Mouse (Mus musculus) liver, embryonic 11.5 days (tissue): ENCODE measurements around the gene Supt20. TPM values are rescaled to one million over a fixed set of nuclear protein-coding genes. Genes with fewer than 3 reads are reported as not detected.

Experiments used
- ATAC-seq: fragments of 200-750 bp; cut with Nextera tagmentation; replicated peaks from 2 replicates; pipeline ENCODE4 v1.8.0; 2017; ENCODE audit warnings: moderate number of reproducible peaks, mild to moderate bottlenecking, moderate TSS enrichment, moderate library complexity; ENCODE audit not compliant: low FRiP score
- DNase-seq: peaks from one replicate; pipeline ENCODE4 v3.0.0-alpha.2; 2017; ENCODE audit warnings: low spot score
- H3K27ac ChIP-seq: fragments of 300-500 bp; sonication (generic); 2 replicates; pipeline ENCODE4 v1.5.1; 2014; ENCODE audit warnings: mild to moderate bottlenecking, low read depth, low read length, control low read depth
- H3K27me3 ChIP-seq: fragments of 300-500 bp; sonication (generic); replicated peaks from 2 replicates; pipeline ENCODE4 v1.6.1; 2014; ENCODE audit warnings: low read length, mixed read lengths; ENCODE audit not compliant: control insufficient read depth, insufficient read depth
- H3K36me3 ChIP-seq: fragments of 300-500 bp; sonication (generic); 2 replicates; pipeline ENCODE4 v1.6.1; 2014; ENCODE audit warnings: mild to moderate bottlenecking, low read length, moderate library complexity, mixed read lengths; ENCODE audit not compliant: control insufficient read depth, insufficient read depth
- H3K4me1 ChIP-seq: fragments of 300-500 bp; sonication (generic); replicated peaks from 2 replicates; pipeline ENCODE4 v1.6.1; 2014; ENCODE audit warnings: low read length, mixed read lengths; ENCODE audit not compliant: control insufficient read depth, insufficient read depth
- H3K4me2 ChIP-seq: fragments of 300-500 bp; sonication (generic); 2 replicates; pipeline ENCODE4 v1.6.1; 2014; ENCODE audit warnings: mild to moderate bottlenecking, control low read depth, moderate library complexity
- H3K4me3 ChIP-seq: fragments of 300-500 bp; sonication (generic); 2 replicates; pipeline ENCODE4 v1.5.1; 2014; ENCODE audit warnings: low read depth, low read length, control low read depth
- H3K9ac ChIP-seq: fragments of 300-500 bp; sonication (generic); 2 replicates; pipeline ENCODE4 v1.6.1; 2014; ENCODE audit warnings: low read depth, low read length, control low read depth
- H3K9me3 ChIP-seq: fragments of 300-500 bp; sonication (generic); 2 replicates; pipeline ENCODE4 v1.6.1; 2016; ENCODE audit warnings: low read length, inconsistent platforms, mixed read lengths; ENCODE audit not compliant: control insufficient read depth
- WGBS: fragments of 180-500 bp; shearing (Covaris S2); extraction: QIAGEN DNeasy Blood & Tissue Kit; methylation state at CpG from one replicate; pipeline ENCODE4 v1.1.7; 2014; 5-methylcytosine and 5-hydroxymethylcytosine counted together
- polyA plus RNA-seq: library from polyadenylated mRNA; unstranded; fragments of >200 nt; fragmentation: Nextera tagmentation; extraction: Ambion mirVana; gene quantifications from 2 replicates; pipeline ENCODE4 v1.2.1, GENCODE M21; 2014

The Supt20 gene
- polyA plus RNA-seq, 1 experiment from 2014 or later, result 84.6 TPM

DNA sequence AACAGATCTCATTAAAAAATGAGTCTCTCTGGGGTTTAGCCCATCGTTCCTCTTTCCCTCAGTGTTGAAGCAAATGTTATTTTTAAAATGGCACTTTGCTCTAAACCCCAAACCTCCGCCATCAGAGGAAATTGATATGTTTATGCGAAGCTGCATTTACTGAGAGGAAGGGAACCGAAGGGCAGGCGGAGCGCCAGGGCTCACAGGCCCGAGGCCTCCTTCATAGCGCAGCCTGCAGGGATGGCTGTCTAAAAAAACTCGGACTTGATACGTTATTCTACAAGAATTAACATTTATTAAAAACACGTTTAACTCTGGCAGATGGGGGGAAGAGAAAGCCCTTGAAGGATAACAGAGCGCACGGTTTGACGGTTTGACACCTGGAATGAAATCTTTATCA lies 73.4 kb downstream of the Supt20 start:
- Histone ChIP-seq H3K4me1 (peaks cover 3% of the 10 kb centered on the region; the same call in 1 of the 2 replicates), H3K27me3 (no peaks in the 10 kb centered on the region), H3K4me2 (no peak overlapping the region), H3K9ac (no peak overlapping the region), H3K4me3 (no peak overlapping the region), H3K36me3 (no peaks in the 10 kb centered on the region), H3K27ac (no peak overlapping the region), H3K9me3 (0 out of 2 replicates have a peak, but pooled peaks cover 3% of the 10 kb centered on the region)
- DNase-seq, result no peak
- WGBS, result 74% methylated on average over 14 of the region's 14 CpGs
- ATAC-seq, result no peak

DNA sequence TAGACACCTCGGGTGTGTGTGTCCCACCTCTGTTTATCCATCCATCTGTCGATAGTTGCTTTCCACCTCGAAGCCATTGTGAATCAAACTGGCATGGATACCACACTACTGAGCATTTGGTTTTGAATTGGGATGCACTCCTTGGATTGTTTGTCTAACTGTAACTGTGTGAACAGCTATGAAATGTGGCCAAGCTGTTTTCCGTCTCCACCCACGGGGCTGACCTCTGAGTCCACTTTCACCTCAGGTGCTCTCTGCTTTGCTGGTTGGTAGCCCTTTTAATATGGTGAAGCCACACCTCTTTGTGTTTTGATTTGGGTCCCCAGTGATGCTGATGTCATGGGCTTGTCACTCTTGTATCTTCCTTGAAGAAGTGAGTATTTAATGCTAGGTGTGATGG lies 74.2 kb downstream of the Supt20 start:
- H3K27ac ChIP-seq, result no peak overlapping the region
- H3K4me2 ChIP-seq, result no peak overlapping the region
- 0 out of 2 replicates have a peak, but pooled peaks cover 3% of the 10 kb centered on the region for H3K9me3 ChIP-seq
- no peak overlapping the region for H3K4me3 ChIP-seq
- no peaks in the 10 kb centered on the region for H3K27me3 ChIP-seq
- no peaks in the 10 kb centered on the region for H3K36me3 ChIP-seq
- no peak for DNase-seq
- WGBS, result 76% methylated on average over 5 of the region's 5 CpGs
- no peak for ATAC-seq
- H3K4me1 ChIP-seq, result no peaks in the 10 kb centered on the region
- no peak overlapping the region for H3K9ac ChIP-seq

- ATAC-seq (no peak), DNase-seq (no peak)
- Histone ChIP-seq H3K4me3 (no peak overlapping the region), H3K9ac (no peak overlapping the region), H3K4me1 (no peaks in the 10 kb centered on the region), H3K9me3 (peaks cover 3% of the 10 kb centered on the region; the same call in 1 of the 2 replicates), H3K27ac (no peak overlapping the region), H3K4me2 (no peak overlapping the region), H3K27me3 (no peaks in the 10 kb centered on the region), H3K36me3 (no peaks in the 10 kb centered on the region)
- 77% methylated on average over 8 of the region's 8 CpGs for WGBS
Observed at GRCm38 (mm10) chr3:54768592-54768991, 76.0 kb downstream of the Supt20 start.

DNA sequence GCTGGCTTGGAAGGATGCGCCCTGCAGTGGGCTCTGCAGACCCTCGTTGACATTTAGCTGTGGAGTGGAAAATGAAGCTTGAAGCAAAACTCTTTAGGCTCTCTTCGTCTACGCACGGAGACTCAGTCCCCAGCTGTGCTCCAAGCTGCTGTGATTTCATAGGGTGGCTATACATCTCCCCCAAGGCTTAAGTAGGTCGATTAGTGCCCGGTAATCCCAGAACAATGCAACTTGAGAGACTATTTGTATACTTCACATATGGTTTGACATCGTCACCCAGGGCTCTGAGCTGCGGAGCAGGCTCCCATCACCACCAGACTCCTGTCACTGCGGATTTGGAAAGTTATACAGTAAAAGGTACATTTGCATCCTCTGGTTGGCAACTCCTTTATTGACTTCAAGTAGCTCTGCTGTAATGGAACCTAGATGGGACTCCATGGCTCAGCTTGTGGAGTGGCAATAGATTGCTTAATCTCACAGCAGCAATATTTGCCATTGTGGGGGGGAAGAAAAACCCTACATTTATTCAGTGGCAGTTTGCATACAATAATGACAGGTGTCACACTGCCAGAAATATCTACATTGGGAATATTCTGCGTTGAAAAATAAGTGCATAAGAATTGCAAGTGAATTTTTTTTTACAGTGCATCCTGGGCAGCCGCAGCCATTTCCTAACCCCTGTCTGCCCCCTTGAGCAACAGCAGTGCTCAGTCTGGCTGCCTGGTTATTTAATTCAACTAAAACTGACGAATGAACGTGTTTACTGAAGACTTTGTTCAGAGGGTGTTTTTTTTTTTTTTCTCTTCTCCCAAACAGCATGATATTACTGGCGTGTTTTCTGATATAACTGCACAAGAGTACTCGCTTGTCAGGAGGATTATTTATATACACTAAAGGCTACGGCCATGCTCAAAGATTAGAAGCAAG lies 77.0 kb downstream of the Supt20 start:
- 74% methylated on average over 17 of the region's 17 CpGs for WGBS
- H3K9ac ChIP-seq, result no peak overlapping the region
- DNase-seq (no peak), ATAC-seq (no peak)
- H3K27me3 ChIP-seq, result no peaks in the 10 kb centered on the region
- H3K9me3 ChIP-seq, result peaks cover 3% of the 10 kb centered on the region; the same call in 1 of the 2 replicates
- no peaks in the 10 kb centered on the region for H3K4me1 ChIP-seq
- H3K4me3 ChIP-seq, result no peak overlapping the region
- no peaks in the 10 kb centered on the region for H3K36me3 ChIP-seq
- no peak overlapping the region for H3K4me2 ChIP-seq
- no peak overlapping the region for H3K27ac ChIP-seq

DNA sequence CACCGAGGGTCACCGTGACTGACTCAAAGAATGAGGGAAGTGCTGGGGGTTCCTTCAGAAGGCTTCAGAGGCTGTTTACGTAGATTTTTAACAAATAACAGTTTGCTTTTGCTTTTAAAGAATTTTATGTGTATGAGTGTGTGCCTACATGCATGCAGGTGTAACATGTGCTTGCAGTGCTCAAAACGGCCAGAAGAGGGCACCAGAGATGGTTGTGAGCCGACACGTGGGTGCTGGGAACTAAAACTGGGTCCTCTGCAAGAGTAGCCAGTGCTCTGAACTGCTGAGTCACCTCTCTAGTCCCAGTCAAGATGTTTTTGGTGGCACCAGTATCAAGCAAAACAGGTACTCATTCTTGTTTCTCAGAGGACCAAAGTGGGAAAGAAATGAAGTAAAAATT lies 81.0 kb downstream of the Supt20 start:
- peaks cover 3% of the 10 kb centered on the region; the same call in 1 of the 2 replicates for H3K9me3 ChIP-seq
- H3K4me2 ChIP-seq, result no peak overlapping the region
- H3K36me3 ChIP-seq, result no peaks in the 10 kb centered on the region
- no peak overlapping the region for H3K9ac ChIP-seq
- no peaks in the 10 kb centered on the region for H3K4me1 ChIP-seq
- H3K27ac ChIP-seq, result no peak overlapping the region
- WGBS, result 78% methylated on average over 6 of the region's 6 CpGs
- no peaks in the 10 kb centered on the region for H3K27me3 ChIP-seq
- no peak overlapping the region for H3K4me3 ChIP-seq
- ATAC-seq (no peak), DNase-seq (no peak)

DNA sequence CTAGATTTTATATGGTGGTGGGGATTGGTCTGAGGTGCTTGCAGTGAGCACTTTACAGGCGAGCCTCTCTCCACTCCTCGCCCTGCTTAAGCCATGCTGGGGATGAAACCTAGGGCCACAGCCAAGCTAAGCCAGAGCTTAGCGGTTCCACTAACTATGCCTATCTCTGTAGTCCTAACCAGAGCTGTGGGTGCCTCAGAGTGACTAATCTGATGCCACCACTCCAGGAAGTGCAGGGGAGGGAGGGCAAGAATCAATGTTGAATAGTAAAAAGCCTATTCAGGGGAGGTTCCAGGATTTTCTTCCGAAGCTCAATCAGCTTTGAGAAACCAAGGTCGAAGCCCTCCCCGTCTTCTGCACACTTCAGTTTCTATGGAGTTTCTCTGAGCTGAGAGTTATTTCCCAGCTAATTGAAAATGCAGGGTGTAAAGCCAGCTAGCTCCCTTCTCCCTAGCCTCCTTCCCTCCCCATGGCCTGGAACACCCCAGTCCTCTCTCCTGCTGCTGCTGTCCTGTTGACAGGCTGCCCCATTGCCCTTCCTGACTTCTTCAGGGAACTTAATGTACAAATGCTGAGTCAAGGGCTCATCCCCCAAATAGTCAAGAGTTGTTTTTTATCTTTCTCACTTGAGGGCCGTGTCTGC lies 83.5 kb downstream of the Supt20 start:
- DNase-seq (no peak), ATAC-seq (no peak)
- H3K27ac ChIP-seq, result no peak overlapping the region
- no peak overlapping the region for H3K4me3 ChIP-seq
- H3K9me3 ChIP-seq, result peaks cover 3% of the 10 kb centered on the region; the same call in 1 of the 2 replicates
- H3K9ac ChIP-seq, result no peak overlapping the region
- H3K27me3 ChIP-seq, result no peaks in the 10 kb centered on the region
- no peaks in the 10 kb centered on the region for H3K4me1 ChIP-seq
- H3K36me3 ChIP-seq, result no peaks in the 10 kb centered on the region; the same call in 1 of the 2 replicates
- no peak overlapping the region for H3K4me2 ChIP-seq
- 60% methylated on average over 7 of the region's 7 CpGs for WGBS

Other genes with a start within 250 kb of the Supt20 start
- gene Gm21958, start 21.5 kb downstream of the Supt20 start, polyA plus RNA-seq, result 0.91 TPM in 1 of 2 replicates, not detected in the other
- 185 and 203 TPM in 2 replicates for gene Exosc8, start 42.6 kb downstream of the Supt20 start, polyA plus RNA-seq
- gene Alg5, start 42.7 kb downstream of the Supt20 start, polyA plus RNA-seq, result 48.9 and 49.3 TPM in 2 replicates
- gene Smad9, start 62.8 kb downstream of the Supt20 start, polyA plus RNA-seq, result 0.51 and 0.66 TPM in 2 replicates
- 38.1 and 38.7 TPM in 2 replicates for gene Rfxap, start 115.0 kb downstream of the Supt20 start, polyA plus RNA-seq
- gene Sertm1, start 223.1 kb downstream of the Supt20 start, polyA plus RNA-seq, result 0.77 and 0.82 TPM in 2 replicates